Mouse (Mus musculus) forebrain, embryonic 14.5 days (tissue): ENCODE data around the gene Adap2. TPM values are rescaled to one million over a fixed set of nuclear protein-coding genes. Genes with fewer than 3 reads are reported as not detected.
"Not testable (repeated sequence)": the region's sequence is repeated elsewhere in the genome, so short reads cannot be mapped to it uniquely, and the experiment has no call there.

Experiments
- ATAC-seq: fragments of 200-750 bp; cut with Nextera tagmentation; 2 replicates; pipeline ENCODE4 v1.8.0; 2017; ENCODE audit warnings: mild to moderate bottlenecking, moderate library complexity
- DNase-seq: peaks from one replicate; pipeline ENCODE4 v3.0.0-alpha.2; 2015; ENCODE audit warnings: low spot score
- H3K27ac ChIP-seq: fragments of 300-500 bp; sonication (generic); 2 replicates; pipeline ENCODE4 v1.5.1; 2014; ENCODE audit warnings: low read depth, mild to moderate bottlenecking, control low read depth, low read length, moderate library complexity
- H3K27me3 ChIP-seq: fragments of 300-500 bp; sonication (generic); replicated peaks from 2 replicates; pipeline ENCODE4 v1.6.1; 2014; ENCODE audit warnings: low read length, control low read depth, mixed read lengths; ENCODE audit not compliant: control insufficient read depth, insufficient read depth
- H3K36me3 ChIP-seq: fragments of 300-500 bp; sonication (generic); 2 replicates; pipeline ENCODE4 v1.6.1; 2014; ENCODE audit warnings: low read length, control low read depth; ENCODE audit not compliant: control insufficient read depth, insufficient read depth
- H3K4me1 ChIP-seq: fragments of 300-500 bp; sonication (generic); 2 replicates; pipeline ENCODE4 v1.6.1; 2014; ENCODE audit warnings: antibody characterized with exemption, low read length, control low read depth; ENCODE audit not compliant: control insufficient read depth, insufficient read depth
- H3K4me2 ChIP-seq: fragments of 300-500 bp; sonication (generic); 2 replicates; pipeline ENCODE4 v1.6.1; 2014; ENCODE audit warnings: mild to moderate bottlenecking, control low read depth, low read length
- H3K4me3 ChIP-seq: fragments of 300-500 bp; sonication (generic); 2 replicates; pipeline ENCODE4 v1.5.1; 2014; ENCODE audit warnings: low read depth, low read length, control low read depth
- H3K9ac ChIP-seq: fragments of 300-500 bp; sonication (generic); 2 replicates; pipeline ENCODE4 v1.6.1; 2014; ENCODE audit warnings: mild to moderate bottlenecking, low read length, control low read depth, moderate library complexity
- H3K9me3 ChIP-seq: fragments of 300-500 bp; sonication (generic); replicated peaks from 2 replicates; pipeline ENCODE4 v1.6.1; 2016; ENCODE audit warnings: low read length, control low read depth, mixed read lengths; ENCODE audit not compliant: control insufficient read depth
- WGBS: fragments of 180-500 bp; shearing (Covaris S2); extraction: QIAGEN DNeasy Blood & Tissue Kit; methylation state at CpG from one replicate; pipeline ENCODE4 v1.1.7; 2014; 5-methylcytosine and 5-hydroxymethylcytosine counted together
- polyA plus RNA-seq: library from polyadenylated mRNA; unstranded; fragments of >200 nt; fragmentation: Nextera tagmentation; extraction: Ambion mirVana; gene quantifications from 2 replicates; pipeline ENCODE4 v1.2.1, GENCODE M21; 2014

The Adap2 gene
- polyA plus RNA-seq, 1 experiment from 2014 or later, result 2.0 TPM

GRCm38 (mm10) chr11:80181021-80181749, 27.3 kb downstream of the Adap2 start:
- 73% methylated on average over 5 of the region's 5 CpGs for whole genome bisulfite sequencing
- Histone ChIP-seq H3K27me3 (no peaks in the 10 kb centered on the region), H3K4me3 (no peak overlapping the region), H3K9me3 (no peaks in the 10 kb centered on the region), H3K4me2 (no peak overlapping the region), H3K36me3 (no peaks in the 10 kb centered on the region), H3K9ac (no peak overlapping the region), H3K27ac (no peak overlapping the region), H3K4me1 (no peaks in the 10 kb centered on the region)
- no peak for ATAC-seq
- DNase-seq, result no peak

- DNase-seq, H3K27me3 ChIP-seq, H3K27ac ChIP-seq, H3K9me3 ChIP-seq, H3K4me1 ChIP-seq, H3K36me3 ChIP-seq: not testable (repeated sequence)
- Histone ChIP-seq H3K4me3 (peak overlapping the region; percentile 47), H3K9ac (peak overlapping the region; percentile 68), H3K4me2 (peak overlapping the region; percentile 63)
- peak; percentile 23; the same call in 1 of the 2 replicates for ATAC-seq
- WGBS, result 47% methylated on average over 12 of the region's 12 CpGs
These were observed 29.3 kb downstream of the Adap2 start for GRCm38 (mm10) chr11:80183054-80183704.

DNA sequence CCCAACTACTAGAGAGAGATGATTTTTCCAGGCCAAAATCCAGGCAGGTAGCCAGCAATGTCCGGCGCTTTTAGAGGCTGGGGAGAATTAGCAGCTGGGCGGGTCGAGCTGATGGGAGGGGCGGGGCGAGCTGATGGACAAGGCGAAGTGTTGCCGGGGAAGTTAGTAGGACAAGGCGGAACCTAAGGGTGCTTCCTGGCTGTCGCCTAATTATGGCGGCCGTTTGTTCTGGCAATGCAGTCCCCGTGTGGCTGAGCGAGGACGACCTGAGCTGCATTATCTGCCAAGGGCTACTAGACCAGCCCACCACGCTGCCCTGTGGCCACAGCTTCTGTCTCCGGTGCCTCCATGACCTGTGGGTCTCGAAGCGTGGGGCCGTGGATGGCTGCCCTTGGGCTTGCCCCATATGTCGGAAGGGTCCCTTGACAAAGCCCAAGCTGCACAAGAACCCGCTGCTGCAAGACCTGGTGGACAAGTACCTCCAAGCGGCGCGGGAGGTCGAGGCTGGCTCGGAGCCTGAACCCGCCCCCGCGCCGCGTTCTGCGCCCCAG, 29.9 kb downstream of the Adap2 start, which contains the start of gene Rnf135:
Gene Rnf135, plus strand, starts transcription at position 147 of the 551 bp plus-strand sequence.
- Histone ChIP-seq H3K9ac (peak within 1 kb of the TSS; percentile 68), H3K9me3 (no peaks in the 10 kb centered on the region), H3K4me1 (no peaks in the 10 kb centered on the region), H3K4me2 (peak within 1 kb of the TSS; percentile 63), H3K27ac (peak within 1 kb of the TSS; percentile 17; the same call in 1 of the 2 replicates), H3K36me3 (no peaks in the 10 kb centered on the region), H3K4me3 (peak within 1 kb of the TSS; percentile 47), H3K27me3 (no peaks in the 10 kb centered on the region)
- 1% methylated on average over 33 of the region's 33 CpGs for WGBS
- ATAC-seq, result peak; percentile 76
- peak; percentile 75 for DNase-seq

- H3K36me3 ChIP-seq, result no peaks in the 10 kb centered on the region
- WGBS, result 86% methylated on average over 6 of the region's 6 CpGs
- no peaks in the 10 kb centered on the region for H3K4me1 ChIP-seq
- DNase-seq (no peak), ATAC-seq (no peak)
- H3K4me2 ChIP-seq, result peak overlapping the region; percentile 63
- no peak overlapping the region for H3K9ac ChIP-seq
- H3K4me3 ChIP-seq, result 0 out of 2 replicates have a peak overlapping the region, but pooled peaks have one; percentile 47
- no peak overlapping the region for H3K27ac ChIP-seq
- H3K9me3 ChIP-seq, result no peaks in the 10 kb centered on the region
- H3K27me3 ChIP-seq, result no peaks in the 10 kb centered on the region
These were observed 30.7 kb downstream of the Adap2 start for GRCm38 (mm10) chr11:80184531-80185071.

DNA sequence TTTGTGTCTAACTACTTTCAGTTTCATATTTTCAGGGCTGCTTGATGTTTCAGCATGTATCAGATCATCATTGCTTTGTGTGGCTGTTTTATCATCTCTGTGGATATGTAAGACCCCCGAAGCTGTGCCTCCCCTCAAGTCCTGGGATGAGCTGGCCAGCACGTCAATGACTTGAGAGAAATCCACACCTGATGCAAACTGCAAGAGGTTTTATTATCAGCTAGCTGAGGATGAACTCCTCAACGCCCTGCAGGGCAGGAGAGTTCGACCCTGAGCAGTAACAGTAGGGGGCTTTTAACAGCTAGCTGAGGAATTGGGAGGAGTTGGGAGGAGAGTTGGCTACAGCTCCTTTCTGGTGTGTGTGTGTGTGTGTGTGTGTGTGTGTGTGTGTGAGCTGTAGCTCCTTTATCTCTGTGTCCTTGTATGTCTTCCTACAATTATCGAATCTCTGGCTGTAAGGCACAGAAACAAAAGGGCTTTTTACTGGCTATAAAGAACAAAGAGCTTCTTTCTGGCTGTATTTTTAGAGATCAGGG, 31.6 kb downstream of the Adap2 start:
- not testable (repeated sequence) for H3K9me3 ChIP-seq, H3K27ac ChIP-seq, H3K27me3 ChIP-seq, ATAC-seq, H3K36me3 ChIP-seq, H3K4me1 ChIP-seq, H3K4me2 ChIP-seq, DNase-seq, H3K9ac ChIP-seq, H3K4me3 ChIP-seq
- WGBS, result 58% methylated on average over 5 of the region's 5 CpGs

DNA sequence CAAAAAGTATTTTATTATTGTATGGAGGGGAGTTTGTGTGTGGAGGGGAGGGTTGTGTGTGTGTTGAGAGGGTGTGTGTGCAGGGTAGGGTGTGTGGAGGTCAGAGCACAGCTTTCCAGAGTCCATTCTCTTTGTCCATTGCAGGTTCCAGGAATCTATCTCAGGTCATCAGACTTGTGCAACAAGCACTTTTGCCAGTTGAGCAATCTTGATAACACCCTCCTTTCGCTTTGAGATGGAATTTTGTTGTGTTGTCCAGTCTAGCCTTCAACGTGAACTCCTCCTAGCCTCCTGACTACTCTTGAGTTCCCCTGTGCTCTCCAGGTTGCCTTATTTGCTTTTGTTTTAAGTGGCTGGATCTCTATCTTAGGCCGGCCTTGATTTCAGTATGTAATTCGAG, 36.4 kb downstream of the Adap2 start:
- WGBS, result 74% methylated on average over 4 of the region's 4 CpGs
- Histone ChIP-seq H3K4me2 (no peak overlapping the region), H3K9ac (no peak overlapping the region)

GRCm38 (mm10) chr11:80193827-80194226, 39.9 kb downstream of the Adap2 start:
- Histone ChIP-seq H3K9me3 (no peaks in the 10 kb centered on the region), H3K27ac (no peak overlapping the region), H3K4me1 (no peaks in the 10 kb centered on the region), H3K36me3 (no peaks in the 10 kb centered on the region), H3K9ac (no peak overlapping the region), H3K4me2 (no peak overlapping the region), H3K27me3 (no peaks in the 10 kb centered on the region), H3K4me3 (no peak overlapping the region)
- ATAC-seq, result no peak
- no peak for DNase-seq
- WGBS, result 66% methylated on average over 4 of the region's 4 CpGs

More for the DNA sequence above, 36.4 kb downstream of the Adap2 start:
- no peaks in the 10 kb centered on the region for H3K4me1 ChIP-seq
- no peaks in the 10 kb centered on the region for H3K27me3 ChIP-seq
- H3K4me3 ChIP-seq, result no peak overlapping the region
- H3K36me3 ChIP-seq, result no peaks in the 10 kb centered on the region
- DNase-seq (no peak), ATAC-seq (no peak)
- no peak overlapping the region for H3K27ac ChIP-seq
- no peaks in the 10 kb centered on the region for H3K9me3 ChIP-seq

DNA sequence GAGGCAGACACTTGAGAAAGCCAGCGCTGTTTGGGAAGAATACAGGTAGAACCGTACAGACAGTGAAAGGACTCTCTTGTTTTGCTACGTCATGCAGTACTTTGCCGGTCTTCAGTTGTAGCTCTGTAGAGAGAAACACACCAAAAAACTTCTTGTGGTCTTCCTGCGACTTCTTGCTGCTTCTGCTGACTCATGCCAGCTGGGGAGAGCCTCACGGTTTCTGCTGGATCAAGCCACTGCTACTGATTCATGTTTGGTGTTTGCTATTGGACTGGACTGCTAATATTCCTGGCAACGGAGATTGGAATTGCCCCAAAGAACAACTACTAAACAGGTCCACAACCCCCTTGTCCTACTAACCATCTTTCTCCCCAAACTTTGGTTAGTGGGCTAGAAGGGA, 42.4 kb downstream of the Adap2 start:
- no peak overlapping the region for H3K9ac ChIP-seq
- no peak overlapping the region for H3K4me2 ChIP-seq
- H3K4me3 ChIP-seq, result no peak overlapping the region
- no peak overlapping the region for H3K27ac ChIP-seq
- 87% methylated on average over 7 of the region's 7 CpGs for WGBS
- no peak for ATAC-seq
- H3K36me3 ChIP-seq, result no peaks in the 10 kb centered on the region
- H3K4me1 ChIP-seq, result no peaks in the 10 kb centered on the region
- no peak for DNase-seq
- no peaks in the 10 kb centered on the region for H3K27me3 ChIP-seq
- no peaks in the 10 kb centered on the region for H3K9me3 ChIP-seq
